8 mouse cellular contexts compared by ENCODE assay signal in the genomic region with DNA sequence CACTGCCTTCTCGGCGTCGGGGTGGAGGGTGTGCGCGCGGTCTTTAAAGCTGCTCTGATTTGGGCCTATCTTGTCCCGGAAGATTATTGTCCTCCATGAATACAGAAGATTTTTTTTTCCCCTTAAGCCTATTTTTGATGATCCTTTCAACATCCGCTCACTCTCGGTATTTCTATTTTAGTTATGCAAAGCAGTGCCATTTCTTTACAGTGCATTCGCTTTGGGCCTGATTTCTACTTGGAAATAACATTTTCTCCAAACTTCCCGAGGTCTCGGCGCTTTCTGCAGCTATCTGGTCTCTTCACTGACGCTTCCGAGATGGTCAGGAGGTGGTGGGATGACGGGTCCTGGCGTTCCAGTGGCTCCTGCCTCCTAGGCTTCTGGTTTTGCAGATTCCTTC. TPM values are rescaled to one million over a fixed set of nuclear protein-coding genes. Genes with fewer than 3 reads are reported as not detected.
DNase-seq lines count a peak whose midpoint lies in the region; ATAC-seq lines count a peak whose summit lies in the region.

No protein-coding gene starts in this region.

- peak overlapping the region; percentile 90 for H3K27ac ChIP-seq in lung, embryonic 15.5 days
- peak overlapping the region; percentile 97 for H3K27ac ChIP-seq in embryonic facial prominence, embryonic 10.5 days (replicated peaks)
- peak overlapping the region; percentile 89 for H3K27ac ChIP-seq in intestine, embryonic 15.5 days
- peak overlapping the region; percentile 95 for H3K27ac ChIP-seq in neural tube, embryonic 13.5 days (replicated peaks)

- no peak for ATAC-seq in lung, embryonic 15.5 days (ENCODE audit: borderline replicate concordance, extremely low read depth, low FRiP score, low TSS enrichment)
- ATAC-seq in intestine, embryonic 15.5 days = no peak
- ATAC-seq in neural tube, embryonic 13.5 days (ENCODE audit: low read depth) = no peak
- ATAC-seq in inflammation-experienced regulatory T-cells, adult 6 months = no peak

- no peaks in the 10 kb centered on the region for H3K27me3 ChIP-seq in lung, embryonic 15.5 days
- H3K27me3 ChIP-seq in embryonic facial prominence, embryonic 10.5 days (replicated peaks; ENCODE audit: low read depth, poor library complexity, severe bottlenecking) = no peaks in the 10 kb centered on the region
- no peaks in the 10 kb centered on the region for H3K27me3 ChIP-seq in intestine, embryonic 15.5 days (replicated peaks)
- H3K27me3 ChIP-seq in neural tube, embryonic 13.5 days = no peaks in the 10 kb centered on the region

- no peaks in the 10 kb centered on the region for H3K9me3 ChIP-seq in lung, embryonic 15.5 days
- H3K9me3 ChIP-seq in embryonic facial prominence, embryonic 10.5 days = peaks cover 4% of the 10 kb centered on the region; the same call in 1 of the 2 replicates
- no peaks in the 10 kb centered on the region for H3K9me3 ChIP-seq in intestine, embryonic 15.5 days
- H3K9me3 ChIP-seq in neural tube, embryonic 13.5 days = peaks cover 5% of the 10 kb centered on the region; the same call in 1 of the 2 replicates

- DNase-seq in lung, postnatal 10 days = no peak
- DNase-seq in embryonic facial prominence, embryonic 10.5 days (ENCODE audit: low spot score) = no peak
- no peak for DNase-seq in urinary bladder, postnatal 4 days (ENCODE audit: low spot score in 2 of 2)
- no peak for DNase-seq in c-Kit-positive CD71-positive TER-119-positive erythroid progenitor cells, embryonic 14.5 days (ENCODE audit: low spot score)

- H3K36me3 ChIP-seq in lung, embryonic 15.5 days = peaks cover 14% of the 10 kb centered on the region; the same call in 1 of the 2 replicates
- peaks cover 39% of the 10 kb centered on the region for H3K36me3 ChIP-seq in embryonic facial prominence, embryonic 10.5 days (replicated peaks)
- peaks cover 4% of the 10 kb centered on the region for H3K36me3 ChIP-seq in intestine, embryonic 15.5 days
- H3K36me3 ChIP-seq in neural tube, embryonic 13.5 days = peaks cover 17% of the 10 kb centered on the region

- peaks cover 24% of the 10 kb centered on the region for H3K4me1 ChIP-seq in lung, embryonic 15.5 days
- peaks cover 27% of the 10 kb centered on the region for H3K4me1 ChIP-seq in embryonic facial prominence, embryonic 10.5 days
- peaks cover 18% of the 10 kb centered on the region for H3K4me1 ChIP-seq in intestine, embryonic 15.5 days (replicated peaks)
- peaks cover 37% of the 10 kb centered on the region for H3K4me1 ChIP-seq in neural tube, embryonic 13.5 days (replicated peaks)

- peak overlapping the region; percentile 85 for H3K4me3 ChIP-seq in lung, embryonic 15.5 days
- H3K4me3 ChIP-seq in embryonic facial prominence, embryonic 10.5 days = peak overlapping the region; percentile 95
- peak overlapping the region; percentile 95 for H3K4me3 ChIP-seq in intestine, embryonic 15.5 days (replicated peaks)
- H3K4me3 ChIP-seq in neural tube, embryonic 13.5 days = peak overlapping the region; percentile 83

- H3K4me2 ChIP-seq in lung, embryonic 15.5 days = peak overlapping the region; percentile 85
- H3K4me2 ChIP-seq in intestine, embryonic 15.5 days (replicated peaks) = peak overlapping the region; percentile 88
- peak overlapping the region; percentile 98 for H3K4me2 ChIP-seq in neural tube, embryonic 13.5 days

- H3K9ac ChIP-seq in lung, embryonic 15.5 days = peak overlapping the region; percentile 77
- peak overlapping the region; percentile 86 for H3K9ac ChIP-seq in intestine, embryonic 15.5 days
- H3K9ac ChIP-seq in neural tube, embryonic 13.5 days = peak overlapping the region; percentile 89

- WGBS in lung, embryonic 15.5 days = 0% methylated on average over 17 of the region's 17 CpGs
- WGBS in embryonic facial prominence, embryonic 10.5 days = under 1% methylated on average over 17 of the region's 17 CpGs
- WGBS in intestine, embryonic 15.5 days = 0% methylated on average over 17 of the region's 17 CpGs
- 0% methylated on average over 17 of the region's 17 CpGs for WGBS in neural tube, embryonic 13.5 days

RNA-seq across cellular contexts. Expression of a gene that starts 0.7 kb away (rescaled TPM):
- polyA plus RNA-seq in lung, embryonic 15.5 days (2015; fragmentation: Nextera tagmentation; extraction: Ambion mirVana) = 123 and 130 TPM in 2 replicates
- polyA plus RNA-seq in embryonic facial prominence, embryonic 10.5 days (2016; fragmentation: Nextera tagmentation; extraction: Ambion mirVana) = 285 and 291 TPM in 2 replicates
- polyA plus RNA-seq in intestine, embryonic 15.5 days (2015; fragmentation: Nextera tagmentation; extraction: Ambion mirVana) = 109 TPM in 2 replicates
- polyA plus RNA-seq in neural tube, embryonic 13.5 days (2015; fragmentation: Nextera tagmentation; extraction: Ambion mirVana) = 114 TPM in 2 replicates
- 10 to 100 TPM; 39.8 to 48.1 (median 42.4) TPM for polyA plus RNA-seq in inflammation-experienced regulatory T-cells, adult 6 months (2017; shearing (Covaris generic))
